Mouse (Mus musculus) cerebellum, adult 2 months (tissue): Measurements from ENCODE around the gene Cttnbp2nl.

Experiments used
- CTCF ChIP-seq: fragments of 200-500 bp; IDR thresholded peaks from 2 replicates; pipeline ENCODE4 v1.5.1; 2011; ENCODE audit warnings: low read depth, mild to moderate bottlenecking, control low read depth, low read length, moderate library complexity, borderline replicate concordance; ENCODE audit not compliant: insufficient read depth
- POLR2A ChIP-seq: fragments of 200-500 bp; IDR thresholded peaks from 2 replicates; pipeline ENCODE4 v1.6.1; 2011; ENCODE audit warnings: low read length, control low read depth, borderline replicate concordance; ENCODE audit not compliant: insufficient read depth

GRCm38 (mm10) chr3:104997563-104997962 lies 55.4 kb downstream of the Cttnbp2nl start:
- no peak for TF ChIP-seq CTCF
- TF ChIP-seq POLR2A: no peak
